In the genomic region with DNA sequence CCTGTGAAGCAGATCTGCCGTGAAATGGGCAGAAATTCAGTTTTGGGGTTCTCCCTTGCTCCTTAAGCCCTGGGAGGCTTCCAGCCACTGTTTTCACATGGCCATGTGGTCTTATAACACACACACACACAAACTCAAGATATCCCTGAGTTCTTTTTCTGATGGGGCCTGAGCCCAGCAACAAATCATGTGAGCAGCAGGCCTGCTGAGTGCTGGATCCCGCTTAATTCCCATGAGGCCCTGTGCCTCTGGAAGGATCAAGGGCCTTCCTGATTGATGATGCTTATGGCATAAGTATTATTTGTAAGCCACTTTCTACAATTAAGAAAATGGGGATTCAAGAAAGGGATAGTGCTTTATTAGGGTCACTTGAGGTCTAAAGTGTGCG, we compare ENCODE assay signal across 9 mouse cellular contexts. TPM values are rescaled to one million over a fixed set of nuclear protein-coding genes. Genes with fewer than 3 reads are reported as not detected.
A peak's percentile ranks its signal among the peaks of the same experiment; 100 is the strongest.
DNase-seq lines count a peak whose midpoint lies in the region; ATAC-seq and TF ChIP-seq lines count a peak whose summit lies in the region.
"Had no signal": no experiment of that assay in that cellular context is flagged by ENCODE, and none has a peak within 500 bp of the region (broad histone marks: within the 10 kb centered on the region; RNA-seq: fewer than 3 reads in every experiment).

No protein-coding gene starts in this region.

- no peak for TF ChIP-seq CTCF in brain, embryonic 14.5 days (IDR thresholded peaks at IDR 0.05; ENCODE audit: borderline replicate concordance, extremely low read depth, insufficient read depth, insufficient read length)

- no peak overlapping the region for H3K4me3 ChIP-seq in kidney, embryonic 15.5 days (replicated peaks)
- no peak overlapping the region for H3K4me3 ChIP-seq in hindbrain, embryonic 16.5 days (ENCODE audit: low read length)
- H3K4me3 ChIP-seq in midbrain, embryonic 16.5 days (ENCODE audit: low read depth, low read length) = no peak overlapping the region; the same call in 1 of the 2 replicates

- no peak overlapping the region for H3K9ac ChIP-seq in kidney, embryonic 15.5 days
- peak overlapping the region; percentile 45; the same call in 1 of the 2 replicates for H3K9ac ChIP-seq in hindbrain, embryonic 16.5 days (ENCODE audit: low read depth, low read length)
- H3K9ac ChIP-seq in midbrain, embryonic 16.5 days (ENCODE audit: low read depth, low read length) = no peak overlapping the region

- no peaks in the 10 kb centered on the region for H3K36me3 ChIP-seq in kidney, embryonic 15.5 days
- H3K36me3 ChIP-seq in hindbrain, embryonic 16.5 days (ENCODE audit: control insufficient read depth, insufficient read depth, low read length) = no peaks in the 10 kb centered on the region
- no peaks in the 10 kb centered on the region for H3K36me3 ChIP-seq in midbrain, embryonic 16.5 days (ENCODE audit: control insufficient read depth, insufficient read depth, low read length)

- ATAC-seq in kidney, embryonic 15.5 days (replicated peaks; ENCODE audit: low FRiP score) = no peak
- no peak for ATAC-seq in hindbrain, embryonic 16.5 days
- no peak for ATAC-seq in midbrain, embryonic 16.5 days
- no peak for ATAC-seq in erythroid progenitor cell, adult 5-6 weeks (replicated peaks; ENCODE audit: low FRiP score, poor library complexity, severe bottlenecking)

- H3K4me1 ChIP-seq in kidney, embryonic 15.5 days = peaks cover 38% of the 10 kb centered on the region
- peaks cover 33% of the 10 kb centered on the region for H3K4me1 ChIP-seq in hindbrain, embryonic 16.5 days (ENCODE audit: control insufficient read depth, insufficient read depth, low read depth, low read length)
- peaks cover 43% of the 10 kb centered on the region for H3K4me1 ChIP-seq in midbrain, embryonic 16.5 days (ENCODE audit: control insufficient read depth, insufficient read depth, low read length)

- no peak overlapping the region for H3K4me2 ChIP-seq in kidney, embryonic 15.5 days
- H3K4me2 ChIP-seq in hindbrain, embryonic 16.5 days (ENCODE audit: low read length) = peak overlapping the region; percentile 77
- peak overlapping the region; percentile 96 for H3K4me2 ChIP-seq in midbrain, embryonic 16.5 days (ENCODE audit: low read length)

- H3K27ac ChIP-seq in kidney, embryonic 15.5 days = 0 out of 2 replicates have a peak overlapping the region, but pooled peaks have one; percentile 38
- H3K27ac ChIP-seq in hindbrain, embryonic 16.5 days (ENCODE audit: low read depth, low read length) = peak overlapping the region; percentile 51; the same call in 1 of the 2 replicates
- H3K27ac ChIP-seq in midbrain, embryonic 16.5 days (ENCODE audit: low read length) = peak overlapping the region; percentile 98

- no peaks in the 10 kb centered on the region for H3K27me3 ChIP-seq in kidney, embryonic 15.5 days
- no peaks in the 10 kb centered on the region for H3K27me3 ChIP-seq in hindbrain, embryonic 16.5 days (replicated peaks; ENCODE audit: control insufficient read depth, insufficient read depth, low read length)
- no peaks in the 10 kb centered on the region for H3K27me3 ChIP-seq in midbrain, embryonic 16.5 days (ENCODE audit: control insufficient read depth, insufficient read depth, low read depth, low read length)

- no peak for DNase-seq in kidney, postnatal 36 days
- peak; percentile 28 for DNase-seq in brain, embryonic 14.5 days (ENCODE audit: low read depth)
- DNase-seq in adrenal gland, adult 2 months = no peak
- DNase-seq in yolk sac, embryonic 10.5 days (ENCODE audit: low spot score) = no peak
- DNase-seq: adrenal gland, adult 8-10 months had no signal

- WGBS in kidney, embryonic 15.5 days = 83% methylated on average over 3 of the region's 3 CpGs
- WGBS in hindbrain, embryonic 16.5 days = 75% methylated on average over 3 of the region's 3 CpGs
- 79% methylated on average over 3 of the region's 3 CpGs for whole genome bisulfite sequencing in midbrain, embryonic 16.5 days

- no peak for TF ChIP-seq POLR2A in brain, embryonic 14.5 days (IDR thresholded peaks at IDR 0.05; ENCODE audit: borderline replicate concordance, extremely low read depth, insufficient read depth, insufficient read length, poor library complexity, severe bottlenecking)

- no peaks in the 10 kb centered on the region for H3K9me3 ChIP-seq in kidney, embryonic 15.5 days (replicated peaks)
- no peaks in the 10 kb centered on the region for H3K9me3 ChIP-seq in hindbrain, embryonic 16.5 days (ENCODE audit: control insufficient read depth, low read length)
- no peaks in the 10 kb centered on the region for H3K9me3 ChIP-seq in midbrain, embryonic 16.5 days (replicated peaks; ENCODE audit: control insufficient read depth, low read length, poor library complexity, severe bottlenecking)

RNA-seq across cellular contexts. Expression of a gene that starts 2.5 kb away (rescaled TPM):
- 18.4 and 19.6 TPM in 2 replicates for polyA plus RNA-seq in kidney, embryonic 15.5 days (2015; fragmentation: Nextera tagmentation; extraction: Ambion mirVana)
- 98.9 and 133 TPM in 2 replicates for polyA plus RNA-seq in brain, embryonic 14.5 days (2012; rRNA removed)
- polyA plus RNA-seq in hindbrain, embryonic 16.5 days (2015; fragmentation: Nextera tagmentation; extraction: Ambion mirVana) = 43.9 and 46.5 TPM in 2 replicates
- polyA plus RNA-seq in midbrain, embryonic 16.5 days (2015; fragmentation: Nextera tagmentation; extraction: Ambion mirVana) = 56.9 and 70.2 TPM in 2 replicates
- 10 to 100 TPM; 16.3 to 23.3 TPM for total RNA-seq in adrenal gland, adult 2 months (2021)
- polyA plus RNA-seq in adrenal gland, adult 2 months (2012; rRNA removed) = 27.8 and 41.3 TPM in 2 replicates
- total RNA-seq in erythroid progenitor cell, adult 5-6 weeks (2015; ENCODE audit: low replicate concordance) = 53.0 and 81.7 TPM in 2 replicates
- 37.1 and 56.7 TPM in 2 replicates for total RNA-seq in erythroid progenitor cell, adult 5-6 weeks (2017; ENCODE audit: low replicate concordance)

Comparison
In these comparisons a context has a peak if more than half of its experiments do, and no peak if none do; other contexts are left out.
1. H3K27ac ChIP-seq: peak in every context shown above with its lines; median percentile 98 in midbrain, embryonic 16.5 days; 51 in hindbrain, embryonic 16.5 days; 38 in kidney, embryonic 15.5 days.